Mouse (Mus musculus) urinary bladder, postnatal 4 days (tissue): ENCODE data around the gene Cd300ld3.

Experiments used
- DNase-seq, 2 experiments: peaks; one replicate each; pipeline ENCODE4 v3.0.0; 2021 to 2022; ENCODE audit warnings: low spot score in 2 of 2

Gene Cd300ld3

GRCm38 (mm10) chr11:115048259-115048658 lies at the start of gene Cd300ld3:
Gene Cd300ld3 (minus strand): TSS chr11:115048409.
- no peak for DNase-seq

DNA sequence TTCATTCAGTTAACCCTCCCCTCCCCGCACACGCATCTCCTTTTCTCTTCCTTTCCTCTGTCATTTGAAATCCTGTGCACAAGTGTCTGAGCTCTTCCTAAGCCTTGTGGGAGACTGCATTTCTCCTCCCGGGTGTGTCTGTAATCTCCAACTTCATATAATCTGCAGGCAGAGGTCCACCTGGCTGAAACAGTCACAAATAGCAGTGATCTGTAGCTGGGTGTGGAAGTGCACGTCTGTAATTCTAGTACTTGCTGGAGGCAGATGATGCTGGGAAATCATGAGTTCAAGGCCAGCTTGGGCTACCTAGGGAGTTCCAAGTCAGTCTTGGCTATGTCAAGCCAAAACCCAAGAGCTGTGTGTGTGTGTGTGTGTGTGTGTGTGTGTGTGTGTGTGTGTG lies 43.9 kb upstream of the Cd300ld3 start:
- DNase-seq = no peak

GRCm38 (mm10) chr11:115091362-115091901 lies 43.2 kb upstream of the Cd300ld3 start, which contains the start of gene Rab37:
Gene Rab37 (plus strand): TSS chr11:115091431.
- DNase-seq = no peak

GRCm38 (mm10) chr11:115089853-115090252 lies 41.6 kb upstream of the Cd300ld3 start:
- DNase-seq = no peak

DNA sequence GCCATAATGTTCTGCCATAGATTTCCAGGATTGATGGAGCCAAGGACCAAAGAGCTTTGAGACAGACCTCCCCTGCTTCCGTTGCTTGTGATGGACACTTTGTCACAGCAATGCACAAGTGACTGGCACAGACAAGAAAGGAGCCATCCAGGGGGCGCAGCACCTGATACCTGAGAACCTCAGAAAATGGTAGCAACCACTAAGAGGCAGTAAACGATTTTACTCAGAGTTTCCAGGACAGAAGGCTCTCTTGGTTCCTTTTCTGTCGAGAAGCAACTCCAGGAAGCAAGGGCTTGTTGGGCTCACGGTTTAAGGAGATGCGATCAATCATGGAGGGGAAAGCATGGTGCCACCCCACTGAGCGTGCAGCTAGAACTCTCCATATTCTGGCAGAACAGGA lies 38.0 kb upstream of the Cd300ld3 start:
- DNase-seq = no peak

GRCm38 (mm10) chr11:115085064-115085463 lies 36.9 kb upstream of the Cd300ld3 start:
- DNase-seq = no peak

GRCm38 (mm10) chr11:115084595-115084994 lies 36.4 kb upstream of the Cd300ld3 start:
- DNase-seq = no peak

GRCm38 (mm10) chr11:115083376-115084139 lies 35.3 kb upstream of the Cd300ld3 start:
- DNase-seq = peak; percentile 26 to 77

DNA sequence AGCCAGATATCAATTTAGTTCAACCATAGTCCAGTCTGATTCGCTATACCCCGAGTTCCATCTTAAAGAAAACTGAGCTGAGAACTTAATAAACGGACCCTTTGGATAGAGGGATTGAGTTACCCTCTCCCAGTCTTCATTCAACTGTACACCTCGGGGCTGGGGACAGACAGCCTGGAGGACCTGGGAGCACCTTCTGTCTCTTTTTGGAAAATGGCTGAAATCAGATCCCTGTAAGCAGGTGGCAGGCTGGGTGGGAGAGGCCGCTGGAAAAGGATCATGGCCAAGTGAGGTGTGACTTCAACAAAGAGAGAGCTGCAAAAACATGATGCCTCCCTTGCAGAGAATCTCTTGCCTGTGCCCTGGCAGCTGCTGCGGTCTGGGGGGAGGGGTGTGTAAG lies 34.0 kb upstream of the Cd300ld3 start:
- DNase-seq = no peak

GRCm38 (mm10) chr11:115081373-115081772 lies 33.2 kb upstream of the Cd300ld3 start:
- DNase-seq = no peak

DNA sequence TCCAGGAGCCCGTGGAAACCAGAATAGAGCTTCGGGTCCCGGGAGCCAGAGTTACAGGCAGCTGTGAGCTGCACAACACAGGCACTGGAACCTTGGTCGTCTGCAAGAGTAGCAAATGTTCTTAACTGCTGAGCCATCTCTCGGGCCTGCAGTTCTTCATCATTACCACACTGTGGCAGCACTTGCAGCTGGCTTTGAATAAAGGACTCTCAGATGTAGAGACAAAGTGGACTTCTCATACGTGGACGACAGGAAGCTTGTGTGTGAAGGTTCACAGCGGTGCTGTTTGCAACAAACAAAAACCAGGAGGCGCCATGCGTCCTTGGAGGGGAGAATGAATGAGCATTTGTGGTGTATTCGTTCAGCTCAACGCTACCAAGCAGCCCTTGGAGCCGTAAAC lies 32.7 kb upstream of the Cd300ld3 start:
- no peak for DNase-seq

- DNase-seq = no peak
These were observed 30.5 kb upstream of the Cd300ld3 start for GRCm38 (mm10) chr11:115078680-115079079.

DNA sequence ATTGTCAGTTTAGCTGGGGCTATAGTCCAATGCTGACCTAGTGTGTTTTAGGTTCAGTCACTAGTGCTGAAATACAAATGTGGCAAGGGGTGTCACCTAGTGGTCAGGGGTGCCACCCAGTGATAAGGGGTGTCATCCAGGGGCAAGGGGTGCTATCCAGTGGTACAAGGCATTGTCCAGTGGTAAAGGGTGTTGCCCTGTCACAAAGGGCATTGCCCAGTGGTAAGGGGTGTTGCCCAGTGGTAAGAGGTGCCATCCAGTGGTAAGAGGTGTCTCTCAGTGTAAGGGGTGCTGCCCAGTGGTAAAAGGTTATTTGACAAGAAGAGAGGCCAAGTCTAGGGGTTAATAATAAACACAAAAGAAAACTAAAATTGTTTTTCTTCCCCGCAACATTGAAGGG lies 29.2 kb upstream of the Cd300ld3 start:
- DNase-seq = no peak

GRCm38 (mm10) chr11:115075859-115076258 lies 27.6 kb upstream of the Cd300ld3 start:
- no peak for DNase-seq

GRCm38 (mm10) chr11:115075407-115075806 lies 27.2 kb upstream of the Cd300ld3 start:
- no peak for DNase-seq

GRCm38 (mm10) chr11:115073002-115073401 lies 24.8 kb upstream of the Cd300ld3 start:
- DNase-seq = no peak

GRCm38 (mm10) chr11:115071631-115072294 lies 23.6 kb upstream of the Cd300ld3 start:
- no peak for DNase-seq

DNA sequence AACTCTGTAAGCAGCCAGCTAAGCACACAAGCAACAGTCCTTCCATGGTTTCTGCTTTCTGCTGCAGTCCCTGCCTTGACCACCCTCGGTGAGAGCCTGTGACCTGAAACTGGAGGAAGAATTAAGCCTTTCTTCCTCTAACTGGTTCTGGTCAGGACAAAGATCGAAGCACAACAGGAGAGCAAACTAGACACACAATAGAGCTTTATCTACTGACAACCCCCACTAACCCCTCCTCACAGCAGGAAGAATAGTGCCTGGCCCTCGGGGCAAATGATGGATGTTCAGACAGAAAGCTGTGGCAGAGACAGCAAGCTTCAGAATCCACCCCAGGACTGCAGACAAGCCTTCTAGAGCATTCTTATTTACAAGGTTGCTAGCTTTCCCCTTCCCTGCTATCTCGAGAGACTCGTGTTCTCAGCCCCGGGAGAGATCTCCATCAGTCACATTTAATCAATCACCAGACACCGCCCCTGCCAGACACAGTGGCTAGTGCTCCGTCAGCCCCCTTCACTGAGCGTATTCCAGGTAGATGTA lies 22.9 kb upstream of the Cd300ld3 start:
- no peak for DNase-seq

GRCm38 (mm10) chr11:115066768-115067167 lies 18.6 kb upstream of the Cd300ld3 start:
- DNase-seq = no peak

- no peak for DNase-seq
These were observed 13.9 kb upstream of the Cd300ld3 start, which contains the start of gene Cd300e for GRCm38 (mm10) chr11:115062077-115062476. Gene Cd300e (minus strand): TSS chr11:115062177.

- DNase-seq = no peak
These were observed 11.6 kb upstream of the Cd300ld3 start for GRCm38 (mm10) chr11:115059797-115060196.

GRCm38 (mm10) chr11:115058701-115059100 lies 10.5 kb upstream of the Cd300ld3 start:
- no peak for DNase-seq

GRCm38 (mm10) chr11:115054537-115054936 lies 6.3 kb upstream of the Cd300ld3 start:
- no peak for DNase-seq
